Mouse (Mus musculus): ENCODE measurements around the gene Yaf2. TPM values are rescaled to one million over a fixed set of nuclear protein-coding genes. Genes with fewer than 3 reads are reported as not detected.

The Yaf2 gene
- polyA plus RNA-seq, 1 experiment from 2014 or later = 95.7 TPM

DNA sequence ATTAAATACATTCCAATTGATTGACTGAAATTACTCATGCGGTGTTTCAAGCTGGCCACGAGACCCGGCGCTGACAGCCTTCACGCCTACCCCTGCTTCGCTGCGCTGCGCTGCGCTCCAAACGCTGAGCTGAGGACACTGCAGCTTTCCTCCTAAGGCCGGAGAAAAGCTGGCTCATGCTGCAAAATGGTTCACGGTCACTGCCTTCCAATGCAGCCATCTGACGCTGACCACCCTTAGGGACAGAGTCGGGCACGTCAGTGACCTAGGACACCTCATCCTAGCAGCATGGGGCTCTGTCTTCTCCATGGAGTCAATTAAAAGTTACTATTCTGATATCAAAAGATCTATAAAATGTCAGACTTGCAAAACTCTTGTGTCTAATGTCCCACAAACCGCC, 70.4 kb downstream of the Yaf2 start:
- no peak overlapping the region for H3K27ac ChIP-seq (replicated peaks)
- H3K4me2 ChIP-seq (replicated peaks) = no peak overlapping the region
- no peaks in the 10 kb centered on the region for H3K9me3 ChIP-seq
- H3K36me3 ChIP-seq = 0 out of 2 replicates have a peak, but pooled peaks cover 2% of the 10 kb centered on the region
- H3K9ac ChIP-seq (replicated peaks) = no peak overlapping the region
- ATAC-seq (ENCODE audit: low FRiP score, low read depth) = no peak
- no peak overlapping the region for H3K4me3 ChIP-seq
- 71% methylated on average over 16 of the region's 16 CpGs for WGBS
- no peaks in the 10 kb centered on the region for H3K27me3 ChIP-seq
- H3K4me1 ChIP-seq = peaks cover 8% of the 10 kb centered on the region; the same call in 1 of the 2 replicates

DNA sequence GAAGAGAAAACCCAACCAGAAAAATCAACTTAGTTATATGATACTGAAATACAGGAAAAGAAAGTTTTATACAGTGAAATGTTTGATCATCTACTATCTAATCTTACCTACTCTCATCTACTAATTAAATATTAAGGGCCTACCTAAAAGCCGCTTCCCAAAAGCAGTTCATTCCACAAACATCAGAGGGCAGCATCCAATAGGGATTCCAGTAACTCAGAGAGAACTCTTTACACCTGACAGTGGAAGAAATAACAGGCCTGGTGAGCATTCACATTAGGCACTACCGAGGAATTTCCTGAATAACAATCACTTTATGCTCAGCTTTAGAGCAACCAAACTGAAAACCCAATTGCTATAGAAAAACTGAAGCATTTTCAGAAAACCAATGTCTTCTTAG, 71.0 kb downstream of the Yaf2 start:
- H3K4me2 ChIP-seq (replicated peaks) = no peak overlapping the region
- H3K9ac ChIP-seq (replicated peaks) = no peak overlapping the region
- WGBS = 67% methylated on average over 2 of the region's 2 CpGs
- no peak overlapping the region for H3K4me3 ChIP-seq
- ATAC-seq (ENCODE audit: low FRiP score, low read depth) = no peak
- no peak overlapping the region for H3K27ac ChIP-seq (replicated peaks)
- H3K36me3 ChIP-seq = 0 out of 2 replicates have a peak, but pooled peaks cover 6% of the 10 kb centered on the region
- no peaks in the 10 kb centered on the region for H3K27me3 ChIP-seq
- H3K9me3 ChIP-seq = no peaks in the 10 kb centered on the region
- H3K4me1 ChIP-seq = peaks cover 8% of the 10 kb centered on the region; the same call in 1 of the 2 replicates

DNA sequence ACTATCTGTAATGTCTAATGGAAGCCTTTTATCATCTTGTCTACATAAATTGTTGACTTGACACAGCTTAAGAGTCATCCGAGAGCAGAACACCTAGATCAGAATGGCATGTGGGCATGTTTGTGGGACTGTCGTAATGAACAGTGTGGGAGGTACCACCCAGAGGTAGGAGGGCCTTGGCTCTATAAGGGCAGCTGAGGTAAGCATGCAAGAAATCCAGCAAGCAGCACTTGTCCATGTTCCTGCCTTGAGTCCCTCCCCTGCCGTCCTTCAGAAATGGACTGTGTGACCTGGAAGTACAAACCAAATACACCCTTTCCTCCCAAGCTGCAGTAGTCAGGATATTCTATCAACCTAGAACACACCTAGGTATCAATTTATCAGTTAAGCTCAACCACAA, 71.5 kb downstream of the Yaf2 start:
- H3K27me3 ChIP-seq = no peaks in the 10 kb centered on the region
- peaks cover 8% of the 10 kb centered on the region; the same call in 1 of the 2 replicates for H3K4me1 ChIP-seq
- no peak overlapping the region for H3K4me2 ChIP-seq (replicated peaks)
- H3K9ac ChIP-seq (replicated peaks) = no peak overlapping the region
- H3K9me3 ChIP-seq = no peaks in the 10 kb centered on the region
- 85% methylated on average over 3 of the region's 3 CpGs for WGBS
- no peak for ATAC-seq (ENCODE audit: low FRiP score, low read depth)
- H3K27ac ChIP-seq (replicated peaks) = no peak overlapping the region
- 0 out of 2 replicates have a peak, but pooled peaks cover 6% of the 10 kb centered on the region for H3K36me3 ChIP-seq
- no peak overlapping the region for H3K4me3 ChIP-seq

DNA sequence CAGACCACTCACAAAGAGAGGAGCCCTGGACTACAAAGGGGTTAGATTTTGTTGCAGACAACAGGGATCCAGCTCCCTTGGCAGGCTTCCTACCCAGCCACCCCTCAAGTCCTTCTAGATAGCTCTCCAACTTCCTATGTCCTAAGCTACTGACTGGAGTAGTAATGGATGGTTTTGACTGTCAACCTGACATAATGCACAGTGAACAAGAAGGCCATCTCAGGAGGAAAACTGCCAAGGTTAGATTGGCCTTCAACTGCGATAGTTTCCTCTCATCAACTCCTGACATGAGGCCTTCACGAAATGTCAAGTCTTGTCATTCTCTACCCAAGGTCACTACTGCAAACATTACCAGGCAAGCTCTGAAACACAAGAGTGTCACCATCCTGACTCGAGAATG, 72.5 kb downstream of the Yaf2 start:
- 86% methylated on average over 3 of the region's 3 CpGs for WGBS
- no peak overlapping the region for H3K27ac ChIP-seq (replicated peaks)
- no peak overlapping the region for H3K4me3 ChIP-seq
- peaks cover 8% of the 10 kb centered on the region; the same call in 1 of the 2 replicates for H3K4me1 ChIP-seq
- H3K27me3 ChIP-seq = no peaks in the 10 kb centered on the region
- no peak for ATAC-seq (ENCODE audit: low FRiP score, low read depth)
- no peak overlapping the region for H3K9ac ChIP-seq (replicated peaks)
- no peak overlapping the region for H3K4me2 ChIP-seq (replicated peaks)
- 0 out of 2 replicates have a peak, but pooled peaks cover 6% of the 10 kb centered on the region for H3K36me3 ChIP-seq
- no peaks in the 10 kb centered on the region for H3K9me3 ChIP-seq

DNA sequence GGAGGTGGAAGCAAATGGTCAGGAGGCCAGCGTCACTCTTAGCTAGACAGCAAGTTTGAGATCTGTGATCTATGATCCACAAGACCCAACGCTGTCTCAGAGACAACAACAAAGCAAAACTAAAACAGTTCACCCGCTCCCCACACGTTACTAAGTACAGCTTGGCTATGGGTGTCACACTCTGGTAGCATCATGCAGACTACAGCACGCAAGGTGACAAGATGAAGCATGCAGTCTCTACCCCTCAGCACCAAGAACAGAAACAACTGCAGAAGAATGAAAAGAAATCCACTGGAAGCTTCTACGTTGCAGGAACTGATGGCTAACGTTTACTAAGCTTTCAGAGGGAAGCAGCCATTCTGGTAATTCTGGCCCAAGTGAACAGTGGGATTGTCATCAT, 73.2 kb downstream of the Yaf2 start:
- no peak overlapping the region for H3K4me3 ChIP-seq
- H3K9ac ChIP-seq (replicated peaks) = no peak overlapping the region
- 87% methylated on average over 7 of the region's 7 CpGs for WGBS
- no peaks in the 10 kb centered on the region for H3K9me3 ChIP-seq
- no peak overlapping the region for H3K27ac ChIP-seq (replicated peaks)
- H3K36me3 ChIP-seq = 0 out of 2 replicates have a peak, but pooled peaks cover 6% of the 10 kb centered on the region
- no peak overlapping the region for H3K4me2 ChIP-seq (replicated peaks)
- no peak for ATAC-seq (ENCODE audit: low FRiP score, low read depth)
- H3K27me3 ChIP-seq = no peaks in the 10 kb centered on the region
- H3K4me1 ChIP-seq = peaks cover 8% of the 10 kb centered on the region; the same call in 1 of the 2 replicates

DNA sequence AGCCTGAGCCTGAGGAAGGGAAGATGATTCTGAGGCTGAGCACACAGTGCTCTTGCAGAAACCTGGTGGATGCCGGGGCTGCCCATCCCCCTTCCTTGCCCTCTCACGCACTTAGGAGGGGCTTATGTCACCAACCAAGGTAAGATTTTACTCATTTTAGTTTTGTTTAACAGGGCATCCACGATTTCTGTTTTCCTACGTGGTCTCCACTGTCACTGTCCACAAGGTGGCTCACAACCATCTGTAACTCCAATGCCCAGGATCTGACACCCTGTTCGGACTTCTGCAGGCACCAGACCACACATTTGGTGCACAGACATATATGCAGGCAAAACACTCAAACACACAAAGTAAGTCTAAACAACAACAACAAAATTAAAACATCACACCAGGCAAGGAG, 73.9 kb downstream of the Yaf2 start:
- no peak for ATAC-seq (ENCODE audit: low FRiP score, low read depth)
- peaks cover 8% of the 10 kb centered on the region; the same call in 1 of the 2 replicates for H3K4me1 ChIP-seq
- WGBS = 67% methylated on average over 5 of the region's 5 CpGs

DNA sequence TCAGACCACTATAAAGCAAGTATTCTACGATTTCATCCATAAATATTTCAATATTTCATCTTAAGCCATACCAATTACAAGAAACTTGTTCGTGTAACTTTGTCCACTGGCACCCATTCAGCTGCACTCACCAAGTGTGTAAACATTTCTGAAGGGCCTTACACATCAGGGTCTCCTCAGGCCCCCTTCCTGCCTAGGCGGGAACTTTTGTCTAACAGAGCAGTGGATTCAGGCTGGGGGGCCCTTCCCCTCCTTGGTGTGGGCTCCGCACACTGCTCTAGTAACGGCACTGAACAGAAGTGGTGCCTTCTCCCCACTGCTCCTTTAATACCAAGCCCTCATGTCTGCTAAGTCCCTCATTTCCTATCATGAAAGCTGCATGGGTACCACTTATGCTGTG, 74.5 kb downstream of the Yaf2 start:
- Histone ChIP-seq H3K4me1 (peaks cover 6% of the 10 kb centered on the region; the same call in 1 of the 2 replicates), H3K4me2 (replicated peaks) (no peak overlapping the region), H3K9ac (replicated peaks) (no peak overlapping the region), H3K9me3 (no peaks in the 10 kb centered on the region), H3K36me3 (peaks cover 17% of the 10 kb centered on the region), H3K27ac (replicated peaks) (no peak overlapping the region), H3K27me3 (no peaks in the 10 kb centered on the region), H3K4me3 (no peak overlapping the region)
- no peak for ATAC-seq (ENCODE audit: low FRiP score, low read depth)
- WGBS = 88% methylated on average over 5 of the region's 5 CpGs

More for the DNA sequence above, 73.9 kb downstream of the Yaf2 start:
- peaks cover 13% of the 10 kb centered on the region for H3K36me3 ChIP-seq
- no peak overlapping the region for H3K4me2 ChIP-seq (replicated peaks)
- no peak overlapping the region for H3K9ac ChIP-seq (replicated peaks)
- H3K27ac ChIP-seq (replicated peaks) = no peak overlapping the region
- H3K4me3 ChIP-seq = no peak overlapping the region
- no peaks in the 10 kb centered on the region for H3K9me3 ChIP-seq
- H3K27me3 ChIP-seq = no peaks in the 10 kb centered on the region

DNA sequence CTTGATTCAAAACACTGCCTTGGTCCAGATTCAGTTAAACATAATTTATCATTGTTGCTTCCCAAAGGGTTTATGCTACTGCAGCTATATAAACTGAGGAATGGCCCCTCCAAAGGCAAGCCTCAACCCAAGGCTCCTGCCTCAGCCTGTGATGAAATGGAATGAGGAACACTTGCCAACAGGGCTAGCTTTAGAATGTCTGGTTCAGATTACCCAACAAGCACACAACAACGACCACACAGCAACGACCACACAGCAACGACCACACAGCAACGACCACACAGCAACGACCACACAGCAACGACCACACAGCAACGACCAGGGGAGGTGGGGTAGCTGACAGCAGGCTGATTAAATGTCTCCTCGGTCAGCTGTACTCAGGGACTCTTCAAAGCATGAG, 76.8 kb downstream of the Yaf2 start:
- H3K27me3 ChIP-seq = no peaks in the 10 kb centered on the region
- H3K9me3 ChIP-seq = no peaks in the 10 kb centered on the region
- no peak overlapping the region for H3K27ac ChIP-seq (replicated peaks)
- WGBS = 83% methylated on average over 8 of the region's 8 CpGs
- H3K4me1 ChIP-seq = no peaks in the 10 kb centered on the region
- no peak overlapping the region for H3K4me3 ChIP-seq
- no peak overlapping the region for H3K4me2 ChIP-seq (replicated peaks)
- H3K9ac ChIP-seq (replicated peaks) = no peak overlapping the region
- peaks cover 32% of the 10 kb centered on the region for H3K36me3 ChIP-seq
- ATAC-seq (ENCODE audit: low FRiP score, low read depth) = no peak

DNA sequence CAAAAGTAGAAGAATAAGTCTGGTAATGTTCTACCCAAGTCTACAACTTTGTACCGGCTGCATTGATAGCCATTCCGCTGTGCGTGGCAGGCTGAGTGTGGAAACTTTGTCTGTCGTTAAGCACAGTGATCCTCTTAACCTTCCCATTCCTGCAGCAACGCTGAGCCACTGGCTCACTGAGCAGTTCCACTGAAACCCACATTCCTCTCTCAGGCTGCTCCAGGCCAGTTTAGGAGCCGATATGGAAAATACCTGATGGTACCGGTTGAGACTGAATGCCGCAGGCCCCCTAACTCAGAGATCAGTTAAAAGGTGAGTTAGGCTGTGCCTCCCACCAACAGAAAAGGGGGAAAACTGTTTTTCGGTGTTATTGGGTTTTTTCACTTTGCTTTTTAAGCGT, 81.4 kb downstream of the Yaf2 start:
- H3K4me3 ChIP-seq = no peak overlapping the region
- WGBS = 79% methylated on average over 10 of the region's 10 CpGs
- H3K27ac ChIP-seq (replicated peaks) = no peak overlapping the region
- no peaks in the 10 kb centered on the region for H3K27me3 ChIP-seq
- H3K9ac ChIP-seq (replicated peaks) = no peak overlapping the region
- H3K9me3 ChIP-seq = no peaks in the 10 kb centered on the region
- no peaks in the 10 kb centered on the region for H3K4me1 ChIP-seq
- no peak overlapping the region for H3K4me2 ChIP-seq (replicated peaks)
- no peak for ATAC-seq (ENCODE audit: low FRiP score, low read depth)
- peaks cover 33% of the 10 kb centered on the region for H3K36me3 ChIP-seq

DNA sequence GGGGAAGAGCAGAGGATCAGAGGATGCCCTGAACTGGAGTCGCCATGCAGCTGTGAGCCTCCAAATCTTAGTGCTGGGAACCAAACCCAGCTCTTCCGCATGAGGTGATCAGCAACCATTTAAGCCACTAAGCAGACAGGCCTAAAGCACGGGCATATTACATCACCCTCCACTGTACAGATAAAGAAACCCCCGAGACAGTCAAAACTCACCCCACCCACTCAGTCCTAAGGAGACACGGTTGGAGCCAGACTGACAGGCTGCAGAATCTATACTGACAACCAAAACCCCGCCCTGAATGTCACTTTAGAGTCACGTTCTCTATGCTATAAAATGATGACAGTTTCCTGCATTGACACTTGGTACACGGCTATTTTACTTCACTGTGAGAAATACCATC, 83.6 kb downstream of the Yaf2 start:
- Histone ChIP-seq H3K4me2 (replicated peaks) (no peak overlapping the region), H3K9me3 (no peaks in the 10 kb centered on the region), H3K27ac (replicated peaks) (no peak overlapping the region), H3K4me3 (no peak overlapping the region), H3K9ac (replicated peaks) (no peak overlapping the region), H3K4me1 (no peaks in the 10 kb centered on the region), H3K36me3 (peaks cover 36% of the 10 kb centered on the region), H3K27me3 (no peaks in the 10 kb centered on the region)
- ATAC-seq (ENCODE audit: low FRiP score, low read depth) = no peak
- 86% methylated on average over 8 of the region's 8 CpGs for WGBS

DNA sequence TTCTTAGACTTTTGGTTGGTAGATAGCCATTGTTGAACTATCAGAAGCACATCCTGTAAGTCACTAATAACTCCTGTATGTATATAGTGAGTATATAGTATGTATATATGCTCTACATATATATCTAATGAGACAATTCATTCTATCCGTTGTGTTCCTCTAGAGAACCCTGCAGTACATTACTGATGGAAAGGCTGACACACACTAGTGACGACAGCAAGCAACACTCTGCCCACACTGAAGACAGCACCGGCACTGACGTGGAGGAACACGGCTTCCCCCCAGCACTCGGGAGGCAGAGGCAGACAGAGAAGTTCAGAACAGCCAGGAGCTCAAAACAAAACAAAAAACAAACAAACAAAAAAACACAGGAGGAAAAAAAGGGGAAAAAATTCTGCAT, 84.3 kb downstream of the Yaf2 start:
- H3K4me2 ChIP-seq (replicated peaks) = no peak overlapping the region
- WGBS = 96% methylated on average over 6 of the region's 6 CpGs
- H3K27ac ChIP-seq (replicated peaks) = no peak overlapping the region
- H3K4me3 ChIP-seq = no peak overlapping the region
- H3K36me3 ChIP-seq = peaks cover 34% of the 10 kb centered on the region
- H3K4me1 ChIP-seq = no peaks in the 10 kb centered on the region
- no peaks in the 10 kb centered on the region for H3K9me3 ChIP-seq
- no peak for ATAC-seq (ENCODE audit: low FRiP score, low read depth)
- H3K9ac ChIP-seq (replicated peaks) = no peak overlapping the region
- no peaks in the 10 kb centered on the region for H3K27me3 ChIP-seq

DNA sequence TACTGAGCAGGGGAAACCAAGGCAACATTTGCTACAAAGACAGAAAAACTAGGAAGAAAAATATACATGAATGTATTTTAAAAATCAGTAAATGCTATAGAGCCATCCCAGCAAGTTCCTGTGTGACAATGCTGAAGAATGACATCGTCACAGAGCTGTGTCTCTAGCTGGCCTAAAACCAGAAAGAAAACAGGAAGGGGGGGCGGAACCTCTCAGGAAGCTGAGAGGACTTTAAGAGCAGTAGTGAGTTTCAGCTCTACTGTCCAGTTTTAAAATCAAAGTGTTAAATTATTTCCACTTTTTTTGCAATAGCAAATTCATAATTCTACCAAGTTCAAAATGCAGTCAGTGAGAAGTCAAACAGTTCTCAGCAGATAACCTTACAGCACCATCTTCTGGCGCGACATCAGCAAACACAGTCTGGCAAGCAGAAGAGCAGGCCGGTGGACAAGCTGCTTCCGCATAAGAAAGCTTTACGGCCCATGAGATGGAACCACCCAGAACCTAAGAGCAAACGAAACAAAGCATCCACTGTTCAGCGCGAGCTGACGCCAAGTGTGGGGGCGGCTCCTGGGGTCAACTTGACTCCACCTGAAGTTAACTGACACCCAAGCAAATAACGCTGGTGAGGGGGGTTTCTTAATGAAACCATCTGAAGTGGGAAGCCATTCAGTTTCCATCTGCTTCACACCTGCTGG, 85.0 kb downstream of the Yaf2 start:
- 78% methylated on average over 13 of the region's 13 CpGs for WGBS
- Histone ChIP-seq H3K9me3 (no peaks in the 10 kb centered on the region), H3K27ac (replicated peaks) (no peak overlapping the region), H3K9ac (replicated peaks) (no peak overlapping the region), H3K4me3 (no peak overlapping the region), H3K4me1 (no peaks in the 10 kb centered on the region), H3K4me2 (replicated peaks) (no peak overlapping the region), H3K27me3 (no peaks in the 10 kb centered on the region), H3K36me3 (peaks cover 35% of the 10 kb centered on the region)
- no peak for ATAC-seq (ENCODE audit: low FRiP score, low read depth)

Data from midbrain, embryonic 12.5 days (tissue).